Mouse (Mus musculus): ENCODE results near the gene Sprtn.

GRCm38 (mm10) chr8:124898251-124898905 lies 692 bp downstream of the Sprtn start:
- TF ChIP-seq E2F4 (IDR thresholded peaks at IDR 0.05; ENCODE audit: insufficient replicate concordance, low read depth, low read length) = no peak
- no peak for TF ChIP-seq MYC (IDR thresholded peaks at IDR 0.05; ENCODE audit: low read depth, low read length)
- TF ChIP-seq USF1 (IDR thresholded peaks at IDR 0.05; ENCODE audit: low read depth, low read length) = no peak
- no peak for TF ChIP-seq ZC3H11A (IDR thresholded peaks at IDR 0.05; ENCODE audit: low read depth, low read length)
- no peak for TF ChIP-seq ZNF384 (IDR thresholded peaks at IDR 0.05; ENCODE audit: low read depth, low read length)
- no peak for TF ChIP-seq CTCF (conservative IDR thresholded peaks at IDR 0.05 in 1 of 2, IDR thresholded peaks at IDR 0.05 in 1 of 2; ENCODE audit: low read depth in 2 of 2, low read length in 2 of 2)
- no peak for TF ChIP-seq MEF2A (IDR thresholded peaks at IDR 0.05; ENCODE audit: borderline replicate concordance, low read depth, low read length)
- TF ChIP-seq RCOR1 (conservative IDR thresholded peaks at IDR 0.05; ENCODE audit: low read depth, low read length) = no peak
- TF ChIP-seq EP300 (IDR thresholded peaks at IDR 0.05; ENCODE audit: low read length) = no peak
